Mouse (Mus musculus) intestine, embryonic 16.5 days (tissue): Measurements from ENCODE around the gene Elmo3. TPM values are rescaled to one million over a fixed set of nuclear protein-coding genes. Genes with fewer than 3 reads are reported as not detected.
A peak's percentile ranks its signal among the peaks of the same experiment; 100 is the strongest.

Experiments
- ATAC-seq: fragments of 200-750 bp; cut with Nextera tagmentation; 2 replicates; pipeline ENCODE4 v1.8.0; 2017; ENCODE audit warnings: moderate TSS enrichment, moderate library complexity
- H3K27ac ChIP-seq: fragments of 300-500 bp; sonication (generic); 2 replicates; pipeline ENCODE4 v1.5.1; 2014; ENCODE audit warnings: mild to moderate bottlenecking, low read length
- H3K27me3 ChIP-seq: fragments of 300-500 bp; sonication (generic); replicated peaks from 2 replicates; pipeline ENCODE4 v1.6.1; 2014; ENCODE audit warnings: low read length, control low read depth, mixed read lengths; ENCODE audit not compliant: control insufficient read depth, insufficient read depth
- H3K36me3 ChIP-seq: fragments of 300-500 bp; sonication (generic); 2 replicates; pipeline ENCODE4 v1.6.1; 2014; ENCODE audit warnings: low read length, control low read depth; ENCODE audit not compliant: control insufficient read depth, insufficient read depth
- H3K4me1 ChIP-seq: fragments of 300-500 bp; sonication (generic); 2 replicates; pipeline ENCODE4 v1.6.1; 2014; ENCODE audit warnings: low read length, control low read depth, mixed read lengths; ENCODE audit not compliant: control insufficient read depth, insufficient read depth
- H3K4me2 ChIP-seq: fragments of 300-500 bp; sonication (generic); 2 replicates; pipeline ENCODE4 v1.6.1; 2014; ENCODE audit warnings: low read depth, low read length, control low read depth
- H3K4me3 ChIP-seq: fragments of 300-500 bp; sonication (generic); 2 replicates; pipeline ENCODE4 v1.5.1; 2014; ENCODE audit warnings: mild to moderate bottlenecking, low read length
- H3K9ac ChIP-seq: fragments of 300-500 bp; sonication (generic); 2 replicates; pipeline ENCODE4 v1.6.1; 2014; ENCODE audit warnings: low read depth, low read length
- H3K9me3 ChIP-seq: fragments of 300-500 bp; sonication (generic); 2 replicates; pipeline ENCODE4 v1.6.1; 2016; ENCODE audit warnings: low read length, control low read depth; ENCODE audit not compliant: control insufficient read depth
- WGBS: fragments of 180-500 bp; shearing (Covaris S2); extraction: QIAGEN DNeasy Blood & Tissue Kit; methylation state at CpG from one replicate; pipeline ENCODE4 v1.1.7; 2014; 5-methylcytosine and 5-hydroxymethylcytosine counted together
- polyA plus RNA-seq: library from polyadenylated mRNA; unstranded; fragments of >200 nt; fragmentation: Nextera tagmentation; extraction: Ambion mirVana; gene quantifications from 2 replicates; pipeline ENCODE4 v1.2.1, GENCODE M21; 2015

The Elmo3 gene
- polyA plus RNA-seq, 1 experiment from 2014 or later = 28.0 TPM

DNA sequence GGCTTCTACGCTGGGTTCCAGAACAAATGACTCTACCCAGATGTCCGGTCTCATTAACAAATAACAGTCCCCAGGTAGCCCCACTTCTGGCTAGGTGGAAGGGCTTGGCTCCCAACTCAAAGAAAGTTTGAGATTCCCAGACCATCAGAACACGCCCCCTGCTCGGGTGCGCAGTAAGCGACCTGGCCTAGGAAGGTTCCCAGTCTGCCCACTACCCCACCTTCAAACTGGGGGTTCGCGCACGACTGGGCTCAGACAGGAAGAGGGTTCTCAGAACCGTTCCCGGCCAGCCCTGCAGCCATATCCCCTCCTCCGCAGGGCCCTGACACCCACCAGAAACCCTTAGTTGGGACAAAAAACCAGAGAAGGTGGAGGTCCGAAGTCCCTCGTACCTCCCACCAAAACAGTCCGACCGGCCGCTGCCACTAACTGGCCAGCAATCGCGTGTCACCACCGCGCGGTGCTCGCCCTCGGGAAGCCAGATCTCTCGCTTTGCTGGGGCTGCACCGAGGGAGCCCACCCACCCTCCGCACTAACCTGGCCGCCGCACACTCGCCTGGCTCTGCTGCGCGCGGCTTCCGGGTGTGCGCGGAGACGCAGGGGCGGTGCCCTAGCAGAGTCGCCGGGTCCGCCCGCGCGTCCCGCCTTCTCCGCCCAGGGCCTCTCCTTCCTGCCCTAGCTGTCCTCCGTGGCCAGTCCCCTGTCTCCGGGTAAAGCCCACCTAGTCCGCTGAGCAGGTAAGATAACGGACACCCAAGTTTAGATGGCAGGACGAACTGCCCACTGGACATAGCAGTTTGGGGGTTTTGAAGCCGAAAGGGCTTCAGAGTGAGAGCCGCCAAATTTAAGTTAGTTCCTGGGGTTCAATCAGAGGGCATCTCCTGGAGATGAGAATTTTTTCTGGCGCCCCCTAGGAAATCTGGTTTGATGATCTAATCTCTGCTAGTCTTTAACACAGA, 41.1 kb upstream of the Elmo3 start, which contains the start of the genes Tradd and Fbxl8:
Gene Tradd, minus strand, starts transcription at position 586 of the 959 bp plus-strand sequence.
Gene Fbxl8, plus strand, starts transcription at position 625 of the 959 bp plus-strand sequence.
- WGBS = 1% methylated on average over 53 of the region's 54 CpGs
- peak within 1 kb of the TSS; percentile 71 for H3K4me3 ChIP-seq
- peaks cover 33% of the 10 kb centered on the region for H3K27me3 ChIP-seq

DNA sequence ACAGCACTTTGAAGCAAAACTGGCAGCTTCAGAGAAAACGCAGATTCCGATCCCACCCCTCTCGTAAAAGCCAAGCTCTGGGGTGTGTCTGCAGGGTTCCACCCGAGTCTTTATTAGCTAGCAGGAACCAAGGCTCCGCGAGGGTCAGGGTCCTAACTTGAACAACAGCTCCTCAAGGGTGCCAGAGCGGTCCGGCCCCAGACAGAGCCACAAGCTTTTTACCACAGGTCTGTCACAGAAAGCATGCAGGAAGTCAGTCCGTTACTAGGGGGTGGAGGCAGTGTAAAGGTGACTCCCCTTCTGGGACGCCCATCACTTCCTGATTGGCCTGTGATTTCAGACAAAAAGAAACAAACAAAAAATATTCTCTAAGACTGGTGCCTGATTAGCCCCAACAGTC, 40.3 kb upstream of the Elmo3 start:
- H3K27ac ChIP-seq = peak overlapping the region; percentile 55
- no peaks in the 10 kb centered on the region; the same call in 1 of the 2 replicates for H3K36me3 ChIP-seq
- ATAC-seq = peak; percentile 32; the same call in 1 of the 2 replicates
- H3K4me2 ChIP-seq = peak overlapping the region; percentile 92
- 8% methylated on average over 10 of the region's 10 CpGs for WGBS
- no peaks in the 10 kb centered on the region for H3K9me3 ChIP-seq
- H3K4me1 ChIP-seq = peaks cover 34% of the 10 kb centered on the region
- peaks cover 35% of the 10 kb centered on the region for H3K27me3 ChIP-seq
- peak overlapping the region; percentile 71 for H3K4me3 ChIP-seq
- peak overlapping the region; percentile 74 for H3K9ac ChIP-seq

More for the DNA sequence above, 41.1 kb upstream of the Elmo3 start, which contains the start of the genes Tradd and Fbxl8:
- Histone ChIP-seq H3K4me2 (peak within 1 kb of the TSS; percentile 92), H3K27ac (peak within 1 kb of the TSS; percentile 55), H3K9me3 (no peaks in the 10 kb centered on the region), H3K4me1 (peaks cover 33% of the 10 kb centered on the region), H3K9ac (peak within 1 kb of the TSS; percentile 74), H3K36me3 (no peaks in the 10 kb centered on the region; the same call in 1 of the 2 replicates)
- ATAC-seq = peak; percentile 85

DNA sequence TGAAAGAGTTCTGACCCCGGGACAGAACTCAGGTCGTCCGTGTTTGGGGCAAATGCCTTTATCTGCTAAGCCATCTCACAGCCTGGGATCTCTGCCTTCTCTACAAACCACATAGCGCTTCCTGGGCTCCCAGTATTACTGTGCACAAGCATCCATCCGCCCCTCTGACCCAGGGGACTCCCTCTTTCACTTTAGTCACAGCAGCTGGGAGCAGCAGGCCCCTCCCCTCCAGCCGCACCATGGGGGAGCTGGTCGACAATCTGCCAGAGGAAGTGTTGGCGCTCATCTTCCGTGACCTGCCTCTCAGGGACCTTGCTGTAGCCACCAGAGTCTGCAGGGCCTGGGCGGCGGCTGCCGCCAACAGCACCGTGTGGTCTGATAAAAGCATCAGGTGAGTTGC, 38.6 kb upstream of the Elmo3 start:
- Histone ChIP-seq H3K36me3 (no peaks in the 10 kb centered on the region; the same call in 1 of the 2 replicates), H3K4me2 (no peak overlapping the region), H3K9ac (no peak overlapping the region), H3K27ac (no peak overlapping the region), H3K9me3 (no peaks in the 10 kb centered on the region), H3K27me3 (peaks cover 52% of the 10 kb centered on the region), H3K4me3 (no peak overlapping the region), H3K4me1 (peaks cover 42% of the 10 kb centered on the region)
- 41% methylated on average over 13 of the region's 13 CpGs for WGBS
- no peak for ATAC-seq

DNA sequence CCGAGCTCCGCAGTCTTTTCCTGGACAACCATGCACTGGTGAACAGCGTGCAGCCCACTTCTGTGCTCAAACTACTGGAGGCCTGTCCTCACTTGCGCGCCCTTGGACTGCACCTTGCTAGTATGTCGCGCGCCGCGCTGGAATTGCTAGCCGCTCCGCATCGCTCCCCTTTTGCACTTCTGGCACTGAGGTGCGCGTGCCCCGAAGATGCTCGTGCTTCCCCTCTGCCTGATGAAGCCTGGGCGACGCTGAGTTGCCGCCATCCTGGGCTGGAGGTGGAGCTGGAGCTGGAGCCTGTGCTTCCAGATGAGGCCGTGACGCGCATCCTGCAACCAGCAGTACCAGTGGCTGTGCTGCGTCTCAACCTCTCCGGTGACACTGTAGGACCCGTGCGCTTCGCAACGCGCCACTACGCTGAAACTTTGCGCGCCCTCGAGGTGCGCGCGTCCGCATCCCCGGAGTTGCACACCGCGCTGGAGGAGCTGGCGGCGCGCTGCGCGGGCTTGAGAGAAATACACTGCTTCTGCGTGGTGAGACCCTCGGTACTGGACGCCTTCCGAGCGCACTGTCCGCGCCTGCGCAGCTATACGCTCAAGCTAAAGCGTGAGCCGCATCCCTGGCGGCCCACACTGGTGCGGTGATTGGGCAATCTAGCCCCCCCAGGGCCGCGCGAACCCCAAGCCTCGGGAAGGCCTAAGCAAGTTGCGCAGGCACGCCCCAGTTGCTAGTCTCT, 36.9 kb upstream of the Elmo3 start:
- Histone ChIP-seq H3K9me3 (no peaks in the 10 kb centered on the region), H3K4me3 (peak overlapping the region; percentile 55), H3K9ac (peak overlapping the region; percentile 64), H3K27me3 (peaks cover 63% of the 10 kb centered on the region), H3K27ac (no peak overlapping the region), H3K4me1 (peaks cover 39% of the 10 kb centered on the region), H3K36me3 (no peaks in the 10 kb centered on the region), H3K4me2 (peak overlapping the region; percentile 81)
- 5% methylated on average over 65 of the region's 65 CpGs for WGBS
- peak; percentile 18 for ATAC-seq

DNA sequence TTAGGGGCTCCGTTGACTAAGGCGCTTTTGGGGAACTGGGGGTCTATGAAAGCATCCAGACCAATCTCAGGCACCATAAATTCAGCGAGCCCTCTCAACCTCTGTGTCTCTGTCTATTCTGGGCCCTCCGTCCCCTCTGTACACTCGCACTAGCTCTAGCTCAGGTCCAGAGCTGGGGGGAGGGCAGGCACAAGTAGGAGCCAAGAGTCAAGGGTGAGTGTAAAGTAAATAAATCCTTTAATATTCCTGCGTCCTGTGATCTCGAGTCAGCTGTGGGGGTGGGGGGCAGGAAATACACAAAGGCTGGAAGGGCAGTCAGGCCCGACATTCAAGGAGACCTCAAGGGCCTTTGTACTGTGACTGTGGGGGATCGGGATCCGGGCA, 36.3 kb upstream of the Elmo3 start:
- peaks cover 34% of the 10 kb centered on the region for H3K4me1 ChIP-seq
- H3K9ac ChIP-seq = peak overlapping the region; percentile 64
- 0 out of 2 replicates have a peak, but pooled peaks have one; percentile 3 for ATAC-seq
- H3K4me3 ChIP-seq = peak overlapping the region; percentile 55
- WGBS = 7% methylated on average over 10 of the region's 10 CpGs
- H3K36me3 ChIP-seq = no peaks in the 10 kb centered on the region
- H3K27me3 ChIP-seq = peaks cover 64% of the 10 kb centered on the region
- H3K9me3 ChIP-seq = no peaks in the 10 kb centered on the region
- peak overlapping the region; percentile 81 for H3K4me2 ChIP-seq
- no peak overlapping the region for H3K27ac ChIP-seq

DNA sequence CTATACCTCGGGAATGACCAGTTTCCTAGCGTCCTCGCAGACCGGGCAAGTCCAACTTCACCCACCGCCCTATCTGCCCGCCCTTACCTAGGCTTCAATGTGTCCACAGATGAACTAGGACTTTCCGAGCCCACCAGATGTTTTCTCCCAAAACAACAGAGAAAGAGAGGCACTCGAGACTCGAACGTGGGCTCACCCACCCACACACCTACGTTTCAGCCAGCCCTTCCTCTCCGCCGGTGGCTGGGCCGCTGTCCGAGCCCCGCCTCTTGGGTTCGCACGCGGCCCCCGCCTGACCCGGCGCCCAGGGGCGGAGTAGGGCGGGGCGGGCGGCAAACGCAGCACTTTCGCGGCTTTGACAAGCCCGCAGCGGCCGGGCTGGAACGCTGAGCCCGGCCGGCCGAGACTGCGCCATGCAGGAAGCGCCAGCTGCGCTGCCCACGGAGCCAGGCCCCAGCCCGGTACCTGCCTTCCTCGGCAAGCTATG, 35.9 kb upstream of the Elmo3 start, which contains the start of gene Hsf4:
Gene Hsf4, plus strand, starts transcription at position 341 of the 487 bp plus-strand sequence.
- Histone ChIP-seq H3K36me3 (no peaks in the 10 kb centered on the region), H3K4me1 (peaks cover 33% of the 10 kb centered on the region), H3K27ac (no peak within 1 kb of the TSS), H3K4me3 (peak within 1 kb of the TSS; percentile 55), H3K4me2 (peak within 1 kb of the TSS; percentile 81), H3K9me3 (no peaks in the 10 kb centered on the region), H3K27me3 (peaks cover 68% of the 10 kb centered on the region), H3K9ac (peak within 1 kb of the TSS; percentile 64)
- peak; percentile 60 for ATAC-seq
- WGBS = under 1% methylated on average over 42 of the region's 42 CpGs

DNA sequence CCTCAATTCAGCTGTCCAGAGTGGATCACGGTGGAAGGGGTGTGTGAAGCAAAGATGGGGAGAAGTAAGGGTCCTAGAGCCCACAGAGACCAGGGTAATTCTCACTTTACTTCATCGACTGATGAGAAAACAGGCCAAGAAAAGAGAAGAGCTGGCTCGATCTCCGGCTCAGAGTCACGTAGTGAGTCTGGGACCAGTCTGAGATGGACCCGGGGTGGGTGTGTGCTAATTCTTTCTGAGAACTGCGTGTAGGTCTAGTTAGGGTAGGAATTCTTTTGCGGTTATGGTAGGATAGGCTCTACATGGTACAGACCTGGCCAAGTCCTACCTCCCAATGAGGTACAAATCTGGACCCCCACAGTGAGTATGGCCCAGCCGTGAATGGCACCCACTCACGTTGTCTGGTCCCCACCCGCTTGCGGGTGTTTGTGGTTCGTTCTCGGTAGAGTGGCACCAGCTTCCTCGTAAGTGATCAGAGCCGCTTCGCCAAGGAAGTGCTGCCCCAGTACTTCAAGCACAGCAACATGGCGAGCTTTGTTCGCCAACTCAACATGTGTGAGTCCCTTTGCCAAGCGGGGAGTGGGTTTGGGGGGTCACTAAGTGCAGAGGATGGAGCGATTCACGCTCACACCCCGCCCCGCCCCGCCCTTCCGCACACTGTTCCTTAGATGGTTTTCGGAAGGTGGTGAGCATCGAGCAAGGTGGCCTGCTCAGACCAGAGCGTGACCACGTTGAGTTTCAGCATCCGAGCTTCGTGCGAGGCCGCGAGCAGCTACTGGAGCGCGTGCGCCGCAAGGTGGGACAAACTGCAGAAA, 35.1 kb upstream of the Elmo3 start:
- peaks cover 73% of the 10 kb centered on the region for H3K27me3 ChIP-seq
- no peak for ATAC-seq
- H3K9me3 ChIP-seq = no peaks in the 10 kb centered on the region
- H3K4me3 ChIP-seq = peak overlapping the region; percentile 55
- no peak overlapping the region for H3K27ac ChIP-seq
- no peaks in the 10 kb centered on the region for H3K36me3 ChIP-seq
- H3K4me1 ChIP-seq = peaks cover 29% of the 10 kb centered on the region
- peak overlapping the region; percentile 81 for H3K4me2 ChIP-seq
- 6% methylated on average over 39 of the region's 39 CpGs for WGBS
- peak overlapping the region; percentile 64 for H3K9ac ChIP-seq

DNA sequence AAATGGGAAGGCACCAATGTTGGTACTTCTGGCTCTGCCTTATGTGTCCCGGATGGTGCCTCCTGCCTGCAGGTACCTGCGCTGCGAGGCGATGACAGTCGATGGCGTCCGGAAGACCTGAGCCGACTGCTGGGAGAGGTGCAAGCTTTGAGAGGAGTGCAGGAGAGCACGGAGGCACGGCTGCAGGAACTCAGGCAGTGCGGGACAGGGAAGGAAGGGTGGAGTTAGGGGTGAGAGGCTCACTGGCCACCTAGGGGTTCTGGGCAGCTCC, 34.5 kb upstream of the Elmo3 start:
- H3K4me3 ChIP-seq = no peak overlapping the region
- peaks cover 77% of the 10 kb centered on the region for H3K27me3 ChIP-seq
- no peak overlapping the region for H3K9ac ChIP-seq
- H3K36me3 ChIP-seq = no peaks in the 10 kb centered on the region
- no peak overlapping the region for H3K27ac ChIP-seq
- H3K9me3 ChIP-seq = no peaks in the 10 kb centered on the region
- ATAC-seq = no peak
- peaks cover 32% of the 10 kb centered on the region for H3K4me1 ChIP-seq
- no peak overlapping the region for H3K4me2 ChIP-seq
- 4% methylated on average over 11 of the region's 11 CpGs for WGBS
